Mouse (Mus musculus): ENCODE measurements around the gene Sirt3. TPM values are rescaled to one million over a fixed set of nuclear protein-coding genes. Genes with fewer than 3 reads are reported as not detected.
"Not testable (repeated sequence)": the region's sequence is repeated elsewhere in the genome, so short reads cannot be mapped to it uniquely, and the experiment has no call there.

Sirt3 gene
- total RNA-seq, 4 experiments from 2014 or later, result 18.7 to 23.2 (median 22.2) TPM

DNA sequence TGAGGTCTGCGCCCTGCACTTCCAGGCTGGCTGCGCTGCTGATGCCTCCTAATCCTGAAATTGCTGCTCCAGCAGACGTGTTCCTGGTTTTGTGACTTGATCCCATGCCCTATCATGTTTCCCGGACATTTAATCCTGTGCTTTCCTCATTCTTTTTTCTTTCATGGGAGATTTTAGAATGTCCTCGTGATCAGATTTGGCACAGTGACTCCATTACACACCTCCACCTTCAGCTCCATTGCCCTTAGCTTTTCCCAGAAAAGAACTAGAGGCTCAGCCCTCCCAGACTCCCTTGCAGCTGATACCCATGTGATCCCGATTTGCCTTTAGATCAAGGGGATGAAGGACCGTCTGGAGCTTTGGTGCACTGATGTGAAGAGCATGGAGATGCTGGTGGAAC, 15.8 kb upstream of the Sirt3 start:
- DNase-seq (ENCODE audit: low spot score in 2 of 2), result no peak

DNA sequence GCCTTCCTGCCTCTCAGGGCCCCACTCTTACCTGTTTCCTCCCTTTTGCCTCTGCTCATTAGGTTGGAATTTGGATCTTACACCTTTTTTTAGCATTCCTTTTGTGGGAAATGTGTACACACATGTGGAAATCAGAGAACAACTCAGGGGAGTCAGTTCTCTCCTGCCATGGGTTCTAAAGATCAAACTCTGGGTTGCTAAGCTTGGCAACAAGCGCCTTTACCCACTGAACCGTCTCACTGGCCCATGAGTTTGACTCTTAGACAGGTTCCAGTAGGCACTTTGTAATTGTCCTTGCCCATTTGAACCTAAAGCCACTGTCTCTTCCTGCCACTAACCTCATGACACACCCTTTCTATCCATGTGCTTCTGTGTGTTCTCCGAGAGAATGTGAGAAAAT, 12.5 kb upstream of the Sirt3 start:
- no peak for DNase-seq (ENCODE audit: low spot score in 2 of 2)

DNA sequence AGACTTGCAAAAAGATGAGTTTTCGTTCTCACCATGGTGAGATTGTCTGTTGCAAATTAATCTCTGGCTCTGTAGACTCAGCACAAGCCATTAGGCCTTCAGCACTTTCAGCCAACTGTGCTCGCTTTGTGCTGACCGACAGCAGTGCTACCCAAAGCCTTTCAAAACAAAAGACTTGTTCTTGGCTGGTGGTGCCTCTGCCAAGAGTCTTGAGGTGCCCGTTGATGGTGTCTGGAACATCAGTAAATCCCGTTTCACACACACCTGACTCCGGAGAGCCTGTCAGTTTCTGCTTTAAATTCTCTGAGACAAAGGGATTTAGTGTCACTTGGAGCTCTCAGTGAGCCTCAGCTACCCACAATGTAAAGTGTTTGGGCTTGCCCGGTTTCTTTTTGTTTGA, 11.9 kb upstream of the Sirt3 start:
- DNase-seq (ENCODE audit: low spot score in 2 of 2), result no peak

DNA sequence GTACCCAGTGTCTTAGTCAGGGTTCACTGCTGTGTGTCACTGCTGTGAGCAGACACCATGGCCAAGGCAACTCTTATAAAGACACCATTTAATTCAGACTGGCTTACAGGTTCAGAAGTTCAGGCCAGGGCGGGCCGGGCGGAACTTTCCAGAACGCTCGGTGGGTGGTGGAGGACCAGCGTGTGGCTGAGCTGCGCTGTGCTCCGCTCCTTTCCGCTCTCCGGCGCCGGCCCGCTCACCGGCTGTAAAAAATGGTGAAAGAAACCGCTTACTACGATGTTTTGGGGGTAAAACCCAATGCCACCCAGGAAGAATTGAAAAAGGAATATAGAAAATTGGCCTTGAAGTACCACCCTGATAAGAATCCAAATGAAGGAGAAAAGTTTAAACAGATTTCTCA, 8.5 kb upstream of the Sirt3 start:
- not testable (repeated sequence) for DNase-seq (ENCODE audit: low spot score in 2 of 2)

DNA sequence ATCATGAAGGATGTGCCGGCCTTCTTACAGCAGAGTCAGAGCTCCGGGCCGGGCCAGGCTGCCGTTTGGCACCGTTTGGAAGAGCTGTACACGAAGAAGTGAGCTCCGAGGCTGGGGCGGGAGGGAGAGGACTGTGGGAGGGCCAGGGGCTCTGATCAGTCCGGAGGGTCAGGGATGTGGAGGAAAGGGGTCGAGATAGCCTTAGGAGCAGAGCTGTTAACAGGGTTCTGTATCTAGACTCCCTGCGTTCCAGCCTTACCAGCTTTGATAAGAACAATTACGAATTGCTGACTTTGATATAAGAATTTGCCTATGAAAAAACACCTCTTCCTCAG, 327 bp upstream of the Sirt3 start:
- DNase-seq (ENCODE audit: low spot score in 2 of 2), result no peak

DNA sequence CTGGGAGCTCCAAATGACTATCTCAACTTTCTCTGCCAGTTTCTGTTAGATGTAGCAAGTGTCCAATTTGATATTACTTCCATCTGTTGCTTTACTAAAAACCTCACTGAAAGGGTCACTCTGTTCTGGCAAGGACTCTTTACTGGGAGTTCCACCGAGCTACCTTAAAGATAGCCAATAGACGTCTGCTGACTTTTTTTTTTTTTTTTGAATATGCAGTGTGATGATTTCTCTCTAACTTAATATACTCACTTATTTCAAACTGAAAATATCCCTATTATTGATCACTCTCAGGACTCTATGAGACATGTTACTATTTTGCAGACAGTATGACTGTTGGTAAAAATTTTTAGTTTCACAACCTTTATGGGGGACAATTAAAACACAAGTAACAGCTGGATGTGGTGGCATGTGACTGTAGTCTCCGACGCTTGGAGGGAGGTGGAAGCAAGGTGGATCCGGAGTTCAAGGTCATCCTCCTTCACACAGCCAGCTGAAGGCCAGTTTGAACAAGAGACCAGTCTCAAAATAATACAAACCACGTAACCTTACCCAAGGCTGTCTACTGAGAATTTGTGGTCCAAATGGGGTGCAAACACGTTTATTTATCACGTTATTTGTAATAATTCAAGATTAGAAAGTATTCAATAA, 1.1 kb downstream of the Sirt3 start:
- no peak for DNase-seq (ENCODE audit: low spot score in 2 of 2)

DNA sequence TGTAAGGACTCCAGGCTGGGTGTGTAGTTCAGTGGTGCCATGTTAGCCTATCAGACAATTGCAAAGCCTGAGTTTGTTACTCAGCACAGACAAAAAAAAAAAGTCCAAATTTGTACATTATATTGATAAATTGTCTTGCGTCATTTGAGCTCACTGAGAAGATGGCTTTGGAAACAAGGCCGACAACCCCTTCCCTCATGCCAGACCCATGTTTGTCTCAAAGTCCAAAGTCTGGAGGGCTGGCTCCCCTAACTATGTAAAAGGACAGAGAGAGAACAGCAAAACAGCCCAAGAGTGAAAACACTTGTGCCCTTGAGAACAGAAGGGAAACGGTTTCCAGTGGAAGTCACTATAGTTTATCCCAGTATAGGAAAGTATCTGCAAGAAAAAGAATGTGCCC, 1.7 kb downstream of the Sirt3 start:
- no peak for DNase-seq (ENCODE audit: low spot score in 2 of 2)

DNA sequence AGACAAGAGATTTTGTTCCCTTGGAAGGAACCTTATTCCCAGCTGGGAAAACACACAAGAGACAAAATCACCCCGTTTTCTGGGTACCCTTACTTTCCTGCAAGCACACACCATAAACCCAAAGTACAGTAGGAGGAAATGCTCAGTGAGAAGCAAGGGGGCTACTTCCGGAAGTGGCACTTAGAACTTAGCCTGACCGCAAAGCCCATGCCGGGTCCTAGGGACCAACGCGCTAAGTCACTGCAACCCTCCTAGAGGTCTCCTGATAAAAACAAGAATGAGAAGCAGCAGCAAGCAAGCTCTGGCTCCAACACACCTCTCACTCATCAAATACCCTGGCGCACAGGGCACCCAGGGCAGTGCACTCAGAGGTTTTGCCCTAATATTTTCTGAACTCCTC, 2.8 kb downstream of the Sirt3 start:
- no peak for DNase-seq (ENCODE audit: low spot score in 2 of 2)

DNA sequence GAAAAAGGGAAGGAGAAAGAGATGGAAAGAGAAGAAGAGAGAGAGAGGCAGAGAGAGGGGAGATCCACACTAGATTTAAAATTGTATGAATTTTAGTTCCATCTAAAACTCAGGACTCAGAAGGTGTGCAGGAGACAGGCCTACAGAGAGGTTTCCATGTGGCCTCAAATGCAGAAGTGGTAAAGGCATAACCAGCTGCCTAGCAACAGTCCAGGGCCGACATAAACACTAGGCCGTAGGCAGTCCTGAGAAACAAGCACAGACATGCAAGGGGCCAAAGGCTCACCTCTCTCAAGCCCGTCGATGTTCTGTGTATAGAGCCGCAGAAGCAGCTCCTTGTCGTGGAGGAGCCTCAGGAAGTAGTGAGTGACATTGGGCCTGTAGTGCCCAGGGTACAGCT, 4.7 kb downstream of the Sirt3 start:
- DNase-seq (ENCODE audit: low spot score in 2 of 2), result no peak

DNA sequence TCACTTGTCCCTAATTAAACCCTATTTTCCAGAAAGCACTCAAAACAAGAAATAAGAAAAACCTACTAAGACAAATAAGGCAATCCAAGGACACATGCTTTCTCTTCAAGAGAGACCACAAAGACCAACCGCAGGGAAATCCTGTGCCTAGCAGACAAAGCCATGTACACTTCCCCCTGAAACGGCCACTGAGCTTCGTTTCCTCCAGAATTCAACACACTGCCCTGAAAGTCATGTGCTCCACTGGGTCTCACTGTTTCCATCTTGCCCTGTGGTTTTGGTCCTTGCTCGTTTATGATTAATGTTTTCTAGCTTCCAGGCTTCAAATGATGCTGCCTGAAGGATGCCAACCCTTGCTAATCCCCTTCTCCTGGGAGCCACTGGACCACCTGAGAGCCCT, 7.9 kb downstream of the Sirt3 start:
- DNase-seq (ENCODE audit: low spot score in 2 of 2), result no peak

DNA sequence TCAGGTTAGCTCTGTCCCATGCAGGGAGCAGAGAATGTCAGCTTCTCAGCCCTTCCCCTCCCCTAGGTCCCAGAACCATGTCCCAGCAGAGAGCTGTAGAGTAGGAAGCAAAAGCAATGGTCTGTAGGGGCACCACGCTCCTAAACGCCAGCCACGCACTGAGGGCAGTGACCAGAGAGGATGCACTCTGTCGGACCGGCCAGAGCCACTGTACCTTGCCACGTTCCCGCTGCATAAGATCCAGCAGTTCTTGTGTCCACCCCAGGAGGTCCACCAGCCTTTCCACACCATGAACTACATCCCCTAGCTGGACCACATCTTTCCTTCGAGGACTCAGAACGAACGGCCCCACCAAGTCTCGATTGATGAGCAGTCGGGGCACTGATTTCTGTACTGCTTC, 17.3 kb downstream of the Sirt3 start:
- no peak for DNase-seq (ENCODE audit: low spot score in 2 of 2)

DNA sequence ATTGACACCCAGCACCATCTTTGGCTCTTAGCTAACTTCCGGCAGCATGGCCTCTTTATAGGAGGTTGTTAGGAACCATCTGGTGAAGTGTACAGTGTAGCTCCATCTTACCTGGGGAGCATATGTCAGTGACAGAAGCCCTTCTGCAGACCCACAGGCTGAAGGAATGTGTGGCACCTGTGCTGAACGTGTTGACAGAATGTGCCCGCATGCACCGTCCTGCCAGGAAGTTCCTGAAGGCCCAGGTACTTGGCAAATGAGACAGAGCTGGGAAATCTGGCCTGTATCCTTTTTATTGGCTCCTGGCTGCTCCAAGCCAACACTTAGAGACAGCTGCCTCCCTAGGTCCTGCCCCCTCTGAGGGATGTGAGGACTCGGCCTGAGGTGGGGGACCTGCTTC, 21.4 kb downstream of the Sirt3 start:
- no peak for DNase-seq (ENCODE audit: low spot score in 2 of 2)

DNA sequence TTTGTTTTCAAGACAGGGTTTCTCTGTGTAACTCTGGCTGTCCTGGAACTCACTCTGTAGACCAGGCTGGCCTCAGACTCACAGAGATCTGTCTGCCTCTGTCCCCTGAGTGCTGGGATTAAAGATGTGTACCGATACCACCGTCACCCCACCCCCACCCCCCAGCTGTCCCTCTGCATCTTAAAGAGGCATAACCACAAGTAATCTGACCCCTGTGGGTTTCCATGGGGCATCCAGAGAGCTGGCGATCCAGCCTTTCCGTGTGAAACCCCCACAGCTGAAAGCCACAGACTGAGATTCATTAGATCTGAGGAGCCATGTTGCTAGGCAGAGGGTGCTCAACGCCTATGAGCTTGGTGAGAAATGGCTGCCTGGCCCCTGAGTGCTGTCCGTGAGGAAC, 22.1 kb downstream of the Sirt3 start:
- no peak for DNase-seq (ENCODE audit: low spot score in 2 of 2)

DNA sequence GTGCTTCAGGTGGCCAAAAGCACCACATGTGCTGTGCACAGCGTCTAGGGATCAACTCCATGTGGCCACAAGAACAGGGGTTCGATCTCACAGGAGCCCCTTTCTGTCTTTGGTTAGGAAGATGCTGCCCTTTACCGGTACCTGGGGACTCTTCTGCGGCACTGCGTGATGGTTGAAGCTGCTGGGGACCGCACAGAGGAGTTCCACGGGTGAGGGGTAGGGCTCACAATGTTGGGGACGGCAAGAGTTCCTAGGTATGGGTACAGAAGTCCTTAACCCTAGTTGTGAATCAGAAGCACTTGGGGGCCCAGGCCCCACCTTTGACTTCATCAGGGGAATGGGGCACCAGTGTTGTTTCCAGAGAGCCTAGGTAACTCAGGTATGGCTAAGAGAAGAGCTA, 23.4 kb downstream of the Sirt3 start:
- no peak for DNase-seq (ENCODE audit: low spot score in 2 of 2)

DNA sequence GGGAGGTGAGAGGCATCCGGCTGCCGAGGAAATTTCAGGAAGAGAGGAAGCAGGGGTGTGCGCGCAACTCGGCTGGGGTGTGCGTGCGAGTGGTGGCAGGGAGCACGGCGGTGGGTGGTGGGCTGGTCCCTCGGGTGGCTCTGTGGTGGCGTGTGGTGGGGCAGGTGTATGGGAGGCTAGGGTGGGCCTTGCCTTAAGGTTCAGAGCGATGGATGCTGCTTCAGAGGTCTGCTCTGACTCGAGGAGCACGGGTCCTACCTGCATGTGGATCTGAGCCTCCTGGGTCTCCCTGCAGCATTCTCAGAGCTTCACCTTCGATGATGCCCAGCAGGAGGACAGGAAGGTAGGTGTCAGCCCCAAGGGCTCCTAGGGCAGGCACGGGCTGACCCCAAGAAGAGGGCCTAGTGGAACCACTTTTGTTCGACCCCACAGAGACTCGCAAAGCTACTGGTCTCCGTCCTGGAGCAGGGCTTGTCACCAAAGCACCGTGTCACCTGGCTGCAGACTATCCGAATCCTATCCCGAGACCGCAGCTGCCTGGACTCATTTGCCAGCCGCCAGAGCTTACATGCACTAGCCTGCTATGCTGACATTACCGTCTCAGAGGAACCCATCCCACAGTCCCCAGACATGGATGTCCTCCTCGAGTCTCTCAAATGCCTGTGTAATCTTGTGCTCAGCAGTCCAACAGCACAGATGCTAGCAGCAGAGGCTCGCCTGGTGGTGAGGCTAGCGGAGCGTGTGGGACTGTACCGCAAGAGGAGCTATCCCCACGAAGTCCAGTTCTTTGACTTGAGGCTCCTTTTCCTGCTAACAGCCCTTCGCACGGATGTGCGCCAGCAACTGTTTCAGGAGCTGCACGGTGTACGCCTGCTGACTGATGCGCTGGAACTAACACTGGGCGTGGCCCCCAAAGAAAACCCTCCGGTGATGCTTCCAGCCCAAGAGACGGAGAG, 24.3 kb downstream of the Sirt3 start, which contains the start of gene Bet1l:
TSS of gene Bet1l (minus strand) at position 28 of the 956 bp plus-strand sequence.
- no peak for DNase-seq (ENCODE audit: low spot score in 2 of 2)

DNA sequence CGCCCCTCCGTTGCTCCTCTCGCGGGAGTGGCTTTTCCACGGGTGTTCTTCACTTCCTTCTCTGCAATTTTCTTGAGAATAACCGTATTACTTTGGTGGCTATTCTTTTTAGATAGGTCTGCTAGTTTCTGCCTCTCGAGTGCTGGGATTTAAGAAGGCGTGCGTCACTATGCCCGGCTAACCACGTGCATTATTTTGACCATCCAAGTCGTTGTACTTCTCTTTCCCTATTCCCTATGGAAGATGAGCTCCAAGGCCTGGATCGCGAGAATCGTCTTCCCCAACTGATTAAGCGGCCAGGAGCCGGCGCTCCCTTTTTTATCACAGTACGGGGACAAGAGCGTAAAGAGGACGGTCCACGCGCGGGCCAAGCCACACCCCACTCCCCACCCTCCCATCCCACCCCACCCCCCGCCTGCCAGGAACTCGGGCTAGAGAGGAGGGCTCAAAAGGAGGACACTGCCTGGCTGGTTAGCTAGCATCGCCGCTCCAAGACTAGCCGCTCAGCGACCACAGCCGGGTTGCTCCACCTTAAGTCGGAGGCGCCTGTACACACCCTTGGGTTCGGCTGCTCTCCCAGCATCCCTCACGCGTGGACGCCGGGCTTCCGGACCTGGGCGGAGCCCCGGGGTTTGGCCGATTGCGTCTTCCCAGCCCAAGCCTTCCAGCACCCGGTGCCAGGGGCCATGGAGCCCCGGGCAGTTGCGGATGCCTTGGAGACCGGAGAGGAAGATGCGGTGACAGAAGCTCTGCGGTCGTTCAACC, 25.1 kb downstream of the Sirt3 start, which contains the start of gene Ric8a:
TSS of gene Ric8a (plus strand) at position 173 of the 765 bp plus-strand sequence.
- DNase-seq (ENCODE audit: low spot score in 2 of 2), result peak; percentile 82 to 88

DNA sequence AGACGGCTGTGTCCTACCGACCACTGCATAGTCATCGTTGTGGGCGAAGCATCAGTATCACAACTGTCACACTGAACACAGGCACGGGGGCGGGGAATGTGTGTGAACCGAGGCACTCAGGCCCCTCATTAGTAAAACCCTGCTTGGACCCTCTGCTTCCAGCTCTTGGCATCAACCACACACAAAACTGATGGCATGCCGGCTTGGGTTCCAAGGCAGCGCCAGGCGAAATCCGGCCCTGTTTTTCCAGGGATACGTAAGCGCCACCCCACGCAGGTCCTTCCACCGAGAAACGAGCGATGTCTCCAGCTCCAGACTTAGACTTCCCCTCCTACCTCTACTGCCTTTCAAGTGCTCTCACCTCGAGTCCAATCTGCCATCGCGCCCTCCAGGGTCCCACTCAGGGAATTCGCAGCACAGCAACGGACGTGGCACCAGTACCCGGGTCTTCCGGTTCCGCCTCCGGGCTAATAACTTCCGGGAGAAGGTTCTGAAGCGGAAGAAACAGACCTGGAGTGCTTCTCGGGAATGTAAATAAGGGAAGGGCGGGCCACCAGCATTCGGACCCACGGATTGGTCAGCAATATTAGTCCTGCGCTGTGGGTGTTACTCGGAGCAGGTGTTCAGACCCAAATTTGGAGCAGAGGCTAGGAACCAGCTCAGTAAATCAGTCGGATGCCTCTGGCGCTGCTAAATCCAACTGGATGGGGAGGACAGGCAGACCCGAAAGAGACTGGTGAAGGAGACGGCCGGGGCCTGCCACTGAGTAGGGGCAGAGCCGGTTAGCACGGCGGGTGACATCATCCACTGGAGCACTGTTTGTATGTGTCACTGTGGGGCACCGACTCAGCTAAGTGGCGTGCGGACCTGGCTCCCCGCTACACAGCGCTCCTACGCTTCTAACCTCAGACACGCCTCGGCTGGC, 26.0 kb downstream of the Sirt3 start, which contains the start of gene Gm45785:
TSS of gene Gm45785 (minus strand) at position 472 of the 925 bp plus-strand sequence.
- peak; percentile 80 to 86 for DNase-seq (ENCODE audit: low spot score in 2 of 2)

DNA sequence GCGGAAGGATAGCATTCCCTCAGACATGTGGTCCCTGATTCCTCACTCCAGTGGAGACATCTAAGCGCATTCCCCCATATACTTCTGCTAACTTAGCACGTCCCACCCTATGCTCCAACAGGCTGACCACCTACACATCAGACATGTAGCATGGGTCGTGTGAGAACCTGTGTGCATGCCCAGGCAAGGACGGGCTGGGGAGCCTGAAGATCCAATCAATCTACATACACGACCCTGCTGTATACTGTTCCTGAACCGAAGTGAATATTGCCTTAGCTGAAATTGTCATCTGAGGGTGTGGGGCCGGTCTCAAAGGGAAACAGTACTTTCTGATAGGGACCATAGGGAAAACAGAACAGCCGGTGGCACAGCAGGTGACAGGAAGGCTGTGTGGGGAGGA, 26.9 kb downstream of the Sirt3 start:
- no peak for DNase-seq (ENCODE audit: low spot score in 2 of 2)

DNA sequence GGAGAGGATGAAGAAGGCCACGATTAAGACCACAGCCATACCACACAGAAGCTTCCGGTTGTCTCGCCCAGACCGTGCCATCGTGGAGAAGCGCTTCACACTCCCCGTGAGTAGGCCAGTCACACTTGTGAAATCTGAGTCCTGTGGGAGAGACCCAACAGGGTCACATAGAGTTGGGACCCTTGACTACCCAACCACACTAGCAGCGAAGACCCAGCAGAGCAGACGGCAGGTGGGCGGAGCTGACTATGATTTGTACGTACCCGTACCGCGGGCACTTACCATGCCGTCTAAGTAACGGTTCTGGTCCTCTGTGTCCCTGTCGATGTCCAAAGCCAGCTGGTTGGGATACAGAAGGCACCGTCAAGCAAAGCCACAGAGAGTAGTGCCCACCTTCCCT, 27.6 kb downstream of the Sirt3 start:
- no peak for DNase-seq (ENCODE audit: low spot score in 2 of 2)

DNA sequence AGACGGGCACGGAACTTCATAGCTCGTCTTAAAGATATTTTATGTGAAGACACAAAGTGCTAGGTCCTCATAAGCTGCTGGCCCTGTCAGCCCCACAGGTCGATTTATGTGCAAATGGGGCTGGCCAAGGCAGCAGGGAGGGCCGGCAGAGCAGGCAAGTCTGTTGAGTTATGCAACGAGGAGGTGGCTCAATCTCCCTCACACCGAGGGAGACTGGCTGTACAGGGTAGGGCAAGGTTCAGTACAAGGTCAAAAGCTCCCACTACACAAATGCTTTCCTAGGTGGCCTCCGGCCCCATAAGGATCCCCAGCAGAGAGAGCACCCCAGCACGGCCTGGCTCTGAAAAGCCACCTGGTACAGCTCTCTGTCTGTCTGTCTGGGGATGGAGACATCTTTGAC, 28.7 kb downstream of the Sirt3 start:
- no peak for DNase-seq (ENCODE audit: low spot score in 2 of 2)

DNA sequence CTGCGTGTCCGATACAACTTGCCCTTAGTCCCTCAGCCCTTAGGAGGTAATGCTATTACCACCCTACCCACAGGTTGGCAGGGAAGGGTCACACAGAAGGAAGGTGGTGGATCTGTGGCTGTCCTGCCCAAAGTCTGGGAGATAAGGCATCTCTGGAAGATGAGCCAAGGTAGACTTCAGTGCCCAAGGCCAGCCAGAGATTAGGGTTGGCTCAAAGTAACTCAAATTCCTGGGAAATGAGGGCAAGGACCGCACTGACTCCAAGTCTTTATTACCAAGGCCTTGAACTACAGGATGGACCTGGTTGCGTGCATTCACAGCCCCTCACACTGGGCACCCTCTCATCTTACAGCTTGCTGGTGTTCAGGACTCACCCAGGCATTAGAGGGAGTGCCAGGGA, 30.2 kb downstream of the Sirt3 start:
- no peak for DNase-seq (ENCODE audit: low spot score in 2 of 2)

All from gastrocnemius, adult 8-10 months (tissue).